ENCODE assay signal across 25 mouse cellular contexts in the genomic region with DNA sequence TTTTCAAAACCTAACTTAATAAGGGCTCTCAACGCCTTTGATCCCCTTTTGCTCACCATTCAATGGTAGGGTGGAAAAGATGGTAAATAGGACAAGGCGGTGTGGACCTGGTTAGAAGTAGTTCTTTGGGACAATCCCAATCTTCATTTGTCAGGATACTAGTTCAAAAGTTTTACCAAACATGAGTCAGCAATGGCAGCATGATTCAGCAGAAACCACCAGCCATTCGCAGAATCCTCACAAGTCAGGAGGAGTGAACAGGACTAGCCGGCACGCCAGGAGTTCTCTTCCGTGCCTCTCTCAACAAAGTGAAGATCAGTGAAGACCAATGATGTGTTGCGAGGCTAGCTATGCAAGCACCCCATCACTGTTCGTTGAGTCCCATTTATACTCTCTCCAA. TPM values are rescaled to one million over a fixed set of nuclear protein-coding genes. Genes with fewer than 3 reads are reported as not detected.
DNase-seq lines count a peak whose midpoint lies in the region; ATAC-seq lines count a peak whose summit lies in the region.
"Had no signal": no experiment of that assay in that cellular context is flagged by ENCODE, and none has a peak within 500 bp of the region (broad histone marks: within the 10 kb centered on the region; RNA-seq: fewer than 3 reads in every experiment).

No protein-coding gene starts in this region.

- H3K27ac ChIP-seq in liver, embryonic 12.5 days, result no peak overlapping the region
- H3K27ac ChIP-seq in liver, embryonic 11.5 days (ENCODE audit: low read depth, low read length), result no peak overlapping the region
- no peak overlapping the region for H3K27ac ChIP-seq in liver, embryonic 13.5 days
- H3K27ac ChIP-seq: embryonic facial prominence, embryonic 10.5 days; embryonic facial prominence, embryonic 12.5 days; forebrain, embryonic 13.5 days; forebrain, embryonic 15.5 days had no signal

- H3K27me3 ChIP-seq in liver, embryonic 12.5 days (replicated peaks), result no peaks in the 10 kb centered on the region
- no peaks in the 10 kb centered on the region for H3K27me3 ChIP-seq in liver, embryonic 11.5 days (replicated peaks; ENCODE audit: control insufficient read depth, insufficient read depth, low read length)
- no peaks in the 10 kb centered on the region for H3K27me3 ChIP-seq in liver, embryonic 13.5 days
- H3K27me3 ChIP-seq: embryonic facial prominence, embryonic 12.5 days; forebrain, embryonic 13.5 days; forebrain, embryonic 15.5 days; Patski had no signal

- WGBS in liver, embryonic 12.5 days (ENCODE audit: insufficient replicate concordance), result 76% methylated on average over 8 of the region's 8 CpGs
- WGBS in liver, embryonic 11.5 days, result 88% methylated on average over 8 of the region's 8 CpGs
- WGBS in liver, embryonic 13.5 days (ENCODE audit: insufficient replicate concordance), result 72% methylated on average over 8 of the region's 8 CpGs

- H3K4me1 ChIP-seq in liver, embryonic 12.5 days, result no peaks in the 10 kb centered on the region
- no peaks in the 10 kb centered on the region for H3K4me1 ChIP-seq in liver, embryonic 11.5 days (replicated peaks; ENCODE audit: control insufficient read depth, insufficient read depth, low read length)
- no peaks in the 10 kb centered on the region for H3K4me1 ChIP-seq in liver, embryonic 13.5 days (replicated peaks)
- H3K4me1 ChIP-seq: embryonic facial prominence, embryonic 10.5 days; embryonic facial prominence, embryonic 12.5 days; forebrain, embryonic 13.5 days; forebrain, embryonic 15.5 days had no signal

- no peak overlapping the region for H3K4me2 ChIP-seq in liver, embryonic 12.5 days
- H3K4me2 ChIP-seq in liver, embryonic 11.5 days, result no peak overlapping the region
- no peak overlapping the region for H3K4me2 ChIP-seq in liver, embryonic 13.5 days
- H3K4me2 ChIP-seq: embryonic facial prominence, embryonic 12.5 days; forebrain, embryonic 13.5 days; forebrain, embryonic 15.5 days had no signal

- no peak overlapping the region for H3K4me3 ChIP-seq in liver, embryonic 12.5 days
- H3K4me3 ChIP-seq in liver, embryonic 11.5 days (ENCODE audit: low read depth, low read length), result no peak overlapping the region
- no peak overlapping the region for H3K4me3 ChIP-seq in liver, embryonic 13.5 days (replicated peaks)
- H3K4me3 ChIP-seq: embryonic facial prominence, embryonic 10.5 days; embryonic facial prominence, embryonic 12.5 days; forebrain, embryonic 13.5 days; forebrain, embryonic 15.5 days had no signal

- H3K36me3 ChIP-seq in liver, embryonic 12.5 days, result no peaks in the 10 kb centered on the region
- H3K36me3 ChIP-seq in liver, embryonic 11.5 days (ENCODE audit: control insufficient read depth, insufficient read depth, low read length), result no peaks in the 10 kb centered on the region
- no peaks in the 10 kb centered on the region for H3K36me3 ChIP-seq in liver, embryonic 13.5 days
- H3K36me3 ChIP-seq: embryonic facial prominence, embryonic 10.5 days; embryonic facial prominence, embryonic 12.5 days; forebrain, embryonic 15.5 days; G1E had no signal

- H3K9me3 ChIP-seq in liver, embryonic 12.5 days (replicated peaks), result no peaks in the 10 kb centered on the region
- no peaks in the 10 kb centered on the region for H3K9me3 ChIP-seq in liver, embryonic 11.5 days (ENCODE audit: control insufficient read depth, low read length)
- H3K9me3 ChIP-seq in liver, embryonic 13.5 days (replicated peaks), result no peaks in the 10 kb centered on the region
- H3K9me3 ChIP-seq: embryonic facial prominence, embryonic 10.5 days; embryonic facial prominence, embryonic 12.5 days; forebrain, embryonic 13.5 days; forebrain, embryonic 15.5 days had no signal

- no peak overlapping the region for H3K9ac ChIP-seq in liver, embryonic 12.5 days
- H3K9ac ChIP-seq in liver, embryonic 11.5 days (ENCODE audit: low read depth, low read length), result no peak overlapping the region
- H3K9ac ChIP-seq in liver, embryonic 13.5 days, result no peak overlapping the region
- H3K9ac ChIP-seq: embryonic facial prominence, embryonic 12.5 days; forebrain, embryonic 13.5 days; forebrain, embryonic 15.5 days; forebrain, postnatal 0 days had no signal

- ATAC-seq in liver, embryonic 12.5 days, result peak; percentile 37; the same call in 1 of the 2 replicates
- no peak for ATAC-seq in liver, embryonic 11.5 days (replicated peaks; ENCODE audit: low FRiP score)
- ATAC-seq in liver, embryonic 13.5 days (ENCODE audit: low read depth), result no peak
- ATAC-seq: CD4-positive, CD25-positive, alpha-beta regulatory T cell, adult 4 months; forebrain, embryonic 13.5 days; forebrain, embryonic 15.5 days; forebrain, postnatal 0 days; Patski had no signal

- DNase-seq in heart, adult 11 months, result peak; percentile 62
- DNase-seq in heart, adult 8-10 months (ENCODE audit: low spot score), result no peak
- no peak for DNase-seq in liver, embryonic 11.5 days (ENCODE audit: low spot score)
- peak; percentile 12 for DNase-seq in R1 (ENCODE audit: low read depth, low spot score)
- peak; percentile 16 for DNase-seq in liver, embryonic 13.5 days
- no peak for DNase-seq in right cerebral cortex, adult 18-20 months
- DNase-seq in ovary, postnatal 10 days (ENCODE audit: low spot score), result no peak
- DNase-seq: adrenal gland, adult 2 months; adrenal gland, postnatal 10 days; adrenal gland, postnatal 25 days; B cell, adult 2 months; cerebellum, adult 11-12 months; cerebellum, adult 2 months; cerebellum, adult 9-10 months; cerebellum, postnatal 10 days; cerebellum, postnatal 25 days; forebrain, postnatal 0 days had no signal

RNA-seq across cellular contexts. Expression of a gene that starts 40.2 kb away (rescaled TPM):
- not detected for total RNA-seq in heart, adult 8-10 months (2022)
- 0.38 and 0.39 TPM in 2 replicates for polyA plus RNA-seq in liver, embryonic 12.5 days (2016; fragmentation: Nextera tagmentation; extraction: Ambion mirVana)
- polyA plus RNA-seq in liver, embryonic 11.5 days (2014; fragmentation: Nextera tagmentation; extraction: Ambion mirVana), result 0.39 and 0.51 TPM in 2 replicates
- 0.23 TPM in 2 replicates for polyA plus RNA-seq in liver, embryonic 13.5 days (2015; fragmentation: Nextera tagmentation; extraction: Ambion mirVana)
- total RNA-seq: G1E had no signal
- polyA plus RNA-seq: G1E had no signal

Comparison
In these comparisons a context has a peak if more than half of its experiments do, and no peak if none do; other contexts are left out.
1. DNase-seq: peak in heart, adult 11 months (single experiment), R1 (single experiment) and liver, embryonic 13.5 days (single experiment); none in heart, adult 8-10 months (single experiment), liver, embryonic 11.5 days (single experiment), right cerebral cortex, adult 18-20 months (single experiment) and ovary, postnatal 10 days (single experiment).